8 mouse cellular contexts compared by ENCODE assay signal in genomic region chr19:58454261-58455060, GRCm38 (mm10). TPM values are rescaled to one million over a fixed set of nuclear protein-coding genes. Genes with fewer than 3 reads are reported as not detected.
DNase-seq lines count a peak whose midpoint lies in the region; ATAC-seq and TF ChIP-seq lines count a peak whose summit lies in the region.

No protein-coding gene starts in this region.

- H3K9me3 ChIP-seq in forebrain, embryonic 13.5 days (replicated peaks) = no peaks in the 10 kb centered on the region
- H3K9me3 ChIP-seq in heart, postnatal 0 days (replicated peaks; ENCODE audit: control insufficient read depth, low read length) = no peaks in the 10 kb centered on the region
- H3K9me3 ChIP-seq in liver, embryonic 14.5 days (ENCODE audit: control insufficient read depth, low read length) = no peaks in the 10 kb centered on the region
- H3K9me3 ChIP-seq in neural tube, embryonic 11.5 days (ENCODE audit: control insufficient read depth, low read length) = no peaks in the 10 kb centered on the region

- TF ChIP-seq POLR2A in testis, adult 2 months (IDR thresholded peaks at IDR 0.05; ENCODE audit: control insufficient read depth, low read depth, low read length) = no peak

- under 1% methylated on average over 61 of the region's 61 CpGs for WGBS in forebrain, embryonic 13.5 days
- WGBS in heart, postnatal 0 days = under 1% methylated on average over 60 of the region's 61 CpGs
- under 1% methylated on average over 58 of the region's 61 CpGs for WGBS in liver, embryonic 14.5 days (ENCODE audit: insufficient replicate concordance)
- WGBS in neural tube, embryonic 11.5 days = 0% methylated on average over 56 of the region's 61 CpGs

- peak overlapping the region; percentile 88 for H3K4me2 ChIP-seq in forebrain, embryonic 13.5 days
- peak overlapping the region; percentile 97 for H3K4me2 ChIP-seq in heart, postnatal 0 days (ENCODE audit: low read depth, low read length)
- peak overlapping the region; percentile 56 for H3K4me2 ChIP-seq in liver, embryonic 14.5 days (ENCODE audit: low read depth)
- H3K4me2 ChIP-seq in neural tube, embryonic 11.5 days (ENCODE audit: low read depth) = peak overlapping the region; percentile 97

- H3K4me3 ChIP-seq in testis, adult 2 months (ENCODE audit: control insufficient read depth, low read depth, low read length) = peak overlapping the region; percentile 55
- H3K4me3 ChIP-seq in forebrain, embryonic 13.5 days = peak overlapping the region; percentile 52
- H3K4me3 ChIP-seq in heart, postnatal 0 days (ENCODE audit: low read depth, low read length) = peak overlapping the region; percentile 61
- peak overlapping the region; percentile 6 to 47 for H3K4me3 ChIP-seq in liver, embryonic 14.5 days (ENCODE audit: insufficient read depth in 1 of 2, low read depth in 2 of 2, low read length in 2 of 2)
- peak overlapping the region; percentile 57 for H3K4me3 ChIP-seq in neural tube, embryonic 11.5 days (ENCODE audit: low read depth, low read length)

- peaks cover 5% of the 10 kb centered on the region for H3K27me3 ChIP-seq in testis, adult 2 months (ENCODE audit: control insufficient read depth, insufficient read depth, low read length)
- H3K27me3 ChIP-seq in forebrain, embryonic 13.5 days = peaks cover 57% of the 10 kb centered on the region
- peaks cover 68% of the 10 kb centered on the region for H3K27me3 ChIP-seq in heart, postnatal 0 days (ENCODE audit: control insufficient read depth, insufficient read depth, low read length)
- peaks cover 45% of the 10 kb centered on the region for H3K27me3 ChIP-seq in liver, embryonic 14.5 days (ENCODE audit: control insufficient read depth, insufficient read depth, low read length)
- H3K27me3 ChIP-seq in neural tube, embryonic 11.5 days (ENCODE audit: control insufficient read depth, insufficient read depth, low read length) = peaks cover 11% of the 10 kb centered on the region

- TF ChIP-seq EP300 in heart, postnatal 0 days (IDR thresholded peaks at IDR 0.05; ENCODE audit: low read depth) = no peak
- TF ChIP-seq EP300 in liver, embryonic 14.5 days (IDR thresholded peaks at IDR 0.05; ENCODE audit: low read depth) = no peak

- no peak for DNase-seq in testis, postnatal 14 days (ENCODE audit: low spot score)
- DNase-seq in heart, postnatal 0 days (ENCODE audit: low spot score) = no peak
- DNase-seq in layer of hippocampus, adult 11-12 months (ENCODE audit: low spot score) = peak; percentile 54
- DNase-seq in liver, embryonic 14.5 days (ENCODE audit: low read depth in 3 of 3, low spot score in 3 of 3) = no peak
- DNase-seq in neural tube, embryonic 11.5 days (ENCODE audit: low spot score) = peak; percentile 76
- peak; percentile 75 for DNase-seq in thymus, postnatal 14 days

- peak overlapping the region; percentile 70 for H3K9ac ChIP-seq in forebrain, embryonic 13.5 days
- peak overlapping the region; percentile 40; the same call in 1 of the 2 replicates for H3K9ac ChIP-seq in heart, postnatal 0 days (replicated peaks; ENCODE audit: low read depth, low read length)
- no peak overlapping the region for H3K9ac ChIP-seq in liver, embryonic 14.5 days (replicated peaks)
- H3K9ac ChIP-seq in neural tube, embryonic 11.5 days (ENCODE audit: low read length) = peak overlapping the region; percentile 72

- H3K4me1 ChIP-seq in testis, adult 2 months (ENCODE audit: control insufficient read depth, insufficient read depth, low read length) = peaks cover 22% of the 10 kb centered on the region
- H3K4me1 ChIP-seq in forebrain, embryonic 13.5 days = peaks cover 67% of the 10 kb centered on the region
- H3K4me1 ChIP-seq in heart, postnatal 0 days (ENCODE audit: control insufficient read depth, insufficient read depth) = peaks cover 15% of the 10 kb centered on the region
- H3K4me1 ChIP-seq in liver, embryonic 14.5 days (replicated peaks; ENCODE audit: control insufficient read depth in 2 of 2, insufficient read depth in 2 of 2, low read length in 1 of 2) = no peaks in the 10 kb centered on the region
- H3K4me1 ChIP-seq in neural tube, embryonic 11.5 days (ENCODE audit: control insufficient read depth, insufficient read depth, low read length) = peaks cover 26% of the 10 kb centered on the region

- H3K36me3 ChIP-seq in testis, adult 2 months (ENCODE audit: control insufficient read depth, insufficient read depth, low read length) = no peaks in the 10 kb centered on the region
- H3K36me3 ChIP-seq in forebrain, embryonic 13.5 days (ENCODE audit: poor library complexity, severe bottlenecking) = no peaks in the 10 kb centered on the region
- H3K36me3 ChIP-seq in heart, postnatal 0 days (replicated peaks; ENCODE audit: control insufficient read depth, insufficient read depth, low read length) = no peaks in the 10 kb centered on the region
- no peaks in the 10 kb centered on the region for H3K36me3 ChIP-seq in liver, embryonic 14.5 days (replicated peaks; ENCODE audit: control insufficient read depth, insufficient read depth, low read depth)
- no peaks in the 10 kb centered on the region for H3K36me3 ChIP-seq in neural tube, embryonic 11.5 days (ENCODE audit: control insufficient read depth, insufficient read depth, low read length)

- no peak overlapping the region for H3K27ac ChIP-seq in testis, adult 2 months (ENCODE audit: control insufficient read depth, insufficient read depth, low read depth, low read length)
- H3K27ac ChIP-seq in forebrain, embryonic 13.5 days = no peak overlapping the region; the same call in 1 of the 2 replicates
- H3K27ac ChIP-seq in heart, postnatal 0 days (ENCODE audit: low read depth) = no peak overlapping the region
- no peak overlapping the region for H3K27ac ChIP-seq in liver, embryonic 14.5 days
- peak overlapping the region; percentile 73 for H3K27ac ChIP-seq in neural tube, embryonic 11.5 days (ENCODE audit: low read depth, low read length)

- peak; percentile 30 for ATAC-seq in forebrain, embryonic 13.5 days
- ATAC-seq in heart, postnatal 0 days (ENCODE audit: insufficient read depth, low read depth) = peak; percentile 49; the same call in 1 of the 2 replicates
- ATAC-seq in liver, embryonic 14.5 days (ENCODE audit: insufficient read depth) = no peak
- peak; percentile 18 for ATAC-seq in neural tube, embryonic 11.5 days (ENCODE audit: insufficient read depth, low FRiP score, low TSS enrichment)

- TF ChIP-seq CTCF in testis, adult 2 months (IDR thresholded peaks at IDR 0.05; ENCODE audit: control insufficient read depth, insufficient read depth, insufficient replicate concordance, low read depth, low read length) = no peak
- TF ChIP-seq CTCF in heart, postnatal 0 days (IDR thresholded peaks at IDR 0.05; ENCODE audit: low read depth) = peak; percentile 11; the same call in 1 of the 2 replicates
- no peak for TF ChIP-seq CTCF in liver, embryonic 14.5 days (IDR thresholded peaks at IDR 0.05; ENCODE audit: low read depth)

RNA-seq across cellular contexts. Expression of gene Gfra1, which starts 1.2 kb away (rescaled TPM):
- polyA plus RNA-seq in testis, adult 2 months (2012; rRNA removed) = 1.2 and 1.6 TPM in 2 replicates
- 15.2 and 15.4 TPM in 2 replicates for polyA plus RNA-seq in forebrain, embryonic 13.5 days (2015; fragmentation: Nextera tagmentation; extraction: Ambion mirVana)
- 0.65 and 5.0 TPM in 2 replicates for total RNA-seq in heart, postnatal 0 days (2014; rRNA removed; ENCODE audit: low replicate concordance)
- 0.63 and 0.99 TPM in 2 replicates for polyA plus RNA-seq in heart, postnatal 0 days (2015; fragmentation: Nextera tagmentation; extraction: Ambion mirVana)
- 2.7 and 2.9 TPM in 2 replicates for polyA plus RNA-seq in liver, embryonic 14.5 days (2012; rRNA removed)
- polyA plus RNA-seq in liver, embryonic 14.5 days (2014; fragmentation: Nextera tagmentation; extraction: Ambion mirVana) = 3.8 and 4.6 TPM in 2 replicates
- 39.5 and 40.4 TPM in 2 replicates for polyA plus RNA-seq in neural tube, embryonic 11.5 days (2014; fragmentation: Nextera tagmentation; extraction: Ambion mirVana)

RNA-seq across cellular contexts. Expression of gene Ccdc172, which starts 57.3 kb away (rescaled TPM):
- 8.6 and 8.9 TPM in 2 replicates for polyA plus RNA-seq in testis, adult 2 months (2012; rRNA removed)
- polyA plus RNA-seq in forebrain, embryonic 13.5 days (2015; fragmentation: Nextera tagmentation; extraction: Ambion mirVana) = not detected in 2 replicates
- not detected in 2 replicates for total RNA-seq in heart, postnatal 0 days (2014; rRNA removed; ENCODE audit: low replicate concordance)
- not detected in 2 replicates for polyA plus RNA-seq in heart, postnatal 0 days (2015; fragmentation: Nextera tagmentation; extraction: Ambion mirVana)
- not detected in 2 replicates for polyA plus RNA-seq in liver, embryonic 14.5 days (2012; rRNA removed)
- not detected in 2 replicates for polyA plus RNA-seq in liver, embryonic 14.5 days (2014; fragmentation: Nextera tagmentation; extraction: Ambion mirVana)
- polyA plus RNA-seq in neural tube, embryonic 11.5 days (2014; fragmentation: Nextera tagmentation; extraction: Ambion mirVana) = not detected in 2 replicates

Comparison
In these comparisons a context has a peak if more than half of its experiments do, and no peak if none do; other contexts are left out.
1. DNase-seq: peak in layer of hippocampus, adult 11-12 months (single experiment), neural tube, embryonic 11.5 days (single experiment) and thymus, postnatal 14 days (single experiment); none in testis, postnatal 14 days (single experiment), heart, postnatal 0 days (single experiment) and liver, embryonic 14.5 days (0 of 3).
2. Peak in every context shown above with its lines, with median percentiles within 50 percentile points of each other: H3K4me3 ChIP-seq and H3K4me2 ChIP-seq.